Mouse (Mus musculus) 3134 (cell line): ENCODE results near the gene Serpina3a.

Experiments
- DNase-seq: peaks from one replicate; pipeline ENCODE4 v3.0.0-alpha.2; 2011; ENCODE audit warnings: low spot score; ENCODE audit not compliant: insufficient read length; ENCODE audit errors: extremely low read depth

Gene Serpina3a

DNA sequence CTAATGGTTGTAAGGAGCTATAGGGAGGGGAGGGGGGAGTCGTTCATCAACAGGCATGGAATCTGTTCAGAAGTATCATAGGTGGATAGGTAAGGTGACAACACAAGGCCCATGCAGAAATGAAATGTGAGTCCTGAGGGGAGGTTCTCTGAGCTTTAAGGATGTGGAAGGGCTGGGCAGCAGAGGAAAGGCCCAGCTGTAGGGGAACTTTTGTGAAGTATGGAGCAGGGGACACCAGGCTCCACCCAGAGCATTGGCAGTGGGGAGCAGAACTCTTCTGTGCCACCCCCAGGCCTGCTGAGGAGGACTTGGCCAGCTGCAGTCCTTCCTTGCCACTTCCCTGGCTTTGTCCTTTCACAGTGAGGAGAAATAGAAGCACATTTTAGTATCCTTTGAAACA, 29.0 kb downstream of the Serpina3a start:
- DNase-seq, result peak; percentile 10

DNA sequence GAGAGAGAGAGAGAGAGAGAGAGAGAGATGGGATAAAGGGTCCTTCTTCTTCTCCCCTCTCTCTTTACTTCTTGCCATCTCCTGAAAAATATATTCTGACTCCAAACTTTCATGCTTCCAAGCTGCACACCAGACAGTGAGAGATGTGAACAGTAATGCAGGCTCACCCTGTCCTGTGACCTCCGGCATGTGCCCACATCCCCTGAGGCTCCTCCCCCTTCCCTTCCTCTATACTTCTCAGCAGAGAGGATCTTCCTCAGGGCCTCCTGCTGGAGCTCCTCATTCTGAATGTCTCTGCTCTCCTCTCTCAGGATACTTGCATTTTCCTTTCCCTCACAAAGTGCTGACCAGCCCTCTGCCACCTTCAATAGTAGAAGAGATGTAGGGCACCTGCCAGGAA, 29.9 kb downstream of the Serpina3a start:
- no peak for DNase-seq

DNA sequence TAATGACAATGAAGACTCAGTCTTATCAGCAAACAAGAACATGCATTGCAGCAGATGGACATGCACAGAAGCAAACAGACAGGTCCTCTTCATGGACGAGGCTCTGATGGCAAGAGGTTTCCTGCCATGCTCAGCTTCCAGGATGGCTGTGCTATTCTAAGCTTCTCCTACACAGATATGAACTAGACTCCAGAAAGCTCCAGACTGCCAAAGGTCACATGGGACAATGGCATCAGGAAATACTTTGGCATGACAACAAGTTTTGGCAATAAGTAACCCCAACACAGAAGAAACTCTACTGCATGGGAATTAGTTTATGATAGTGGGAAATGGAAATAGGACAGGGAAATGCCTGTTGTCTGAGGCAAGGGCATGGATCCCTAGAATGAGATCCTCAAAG, 30.8 kb downstream of the Serpina3a start:
- no peak for DNase-seq

DNA sequence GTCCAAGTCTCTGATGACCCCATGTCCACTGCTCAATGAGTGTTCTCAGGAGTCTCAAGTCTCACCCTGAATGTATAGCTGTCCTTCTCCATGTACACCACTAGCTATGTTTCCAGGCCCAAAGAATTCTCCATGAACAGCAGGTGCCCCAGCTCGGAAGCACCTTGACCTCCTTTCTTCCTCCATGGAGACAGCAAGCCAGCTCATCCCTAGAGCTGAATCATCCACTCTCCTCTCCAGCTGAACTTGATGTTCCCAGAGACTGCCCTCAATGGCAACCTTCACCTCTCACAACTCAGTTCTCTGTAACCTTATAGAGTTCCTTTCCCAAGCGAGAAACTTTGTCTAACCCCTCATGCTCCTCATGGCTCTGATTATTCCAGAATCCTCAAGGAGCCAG, 33.0 kb downstream of the Serpina3a start:
- DNase-seq, result no peak

DNA sequence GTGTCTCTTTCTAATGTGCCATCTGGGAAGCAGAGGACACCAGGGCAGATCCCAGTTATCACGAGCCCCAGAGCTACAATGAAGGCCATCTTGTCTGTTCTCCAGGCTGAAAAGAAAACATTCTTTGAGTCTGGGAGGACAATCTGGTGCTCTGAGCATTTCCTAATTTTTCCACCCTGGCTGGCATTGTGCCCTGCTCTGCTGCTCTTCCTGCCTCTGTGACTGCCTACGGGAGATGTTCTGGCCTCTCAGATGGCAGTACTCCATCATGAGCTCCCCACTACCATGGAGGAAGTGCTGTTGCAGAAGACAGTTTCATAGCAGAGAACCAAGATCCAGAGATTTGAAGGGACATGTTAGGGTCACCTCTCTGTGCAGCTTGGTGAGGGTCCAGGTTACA, 39.5 kb downstream of the Serpina3a start:
- no peak for DNase-seq

DNA sequence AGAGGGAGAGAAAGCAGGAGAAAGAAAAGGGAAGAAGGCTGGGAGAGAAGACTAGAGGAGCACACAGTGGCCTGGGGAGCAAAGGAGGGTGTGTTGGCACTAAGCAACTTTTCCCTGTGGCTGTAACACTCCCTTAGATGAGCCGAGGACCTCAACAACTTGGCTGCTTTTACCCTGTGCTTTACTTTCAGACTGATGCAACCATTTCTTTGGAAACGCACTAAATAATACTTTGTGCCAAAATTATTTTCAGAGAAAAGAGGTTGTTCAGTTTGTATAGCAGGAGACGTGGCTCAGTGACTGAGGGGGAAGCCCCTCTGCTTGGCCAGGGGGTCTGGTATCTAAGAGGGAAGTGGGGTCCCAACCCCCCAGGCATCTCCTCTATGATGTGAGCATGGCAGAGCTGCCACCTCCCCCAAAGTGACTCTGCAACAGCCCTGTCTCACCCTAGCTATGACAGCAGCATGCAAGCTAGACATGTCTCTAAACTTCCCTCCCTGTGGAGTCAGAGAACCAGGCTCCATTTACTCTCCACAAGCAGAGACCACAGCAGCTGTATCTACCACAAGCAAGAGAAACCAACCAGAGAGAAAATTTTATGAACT, 40.6 kb downstream of the Serpina3a start:
- no peak for DNase-seq

DNA sequence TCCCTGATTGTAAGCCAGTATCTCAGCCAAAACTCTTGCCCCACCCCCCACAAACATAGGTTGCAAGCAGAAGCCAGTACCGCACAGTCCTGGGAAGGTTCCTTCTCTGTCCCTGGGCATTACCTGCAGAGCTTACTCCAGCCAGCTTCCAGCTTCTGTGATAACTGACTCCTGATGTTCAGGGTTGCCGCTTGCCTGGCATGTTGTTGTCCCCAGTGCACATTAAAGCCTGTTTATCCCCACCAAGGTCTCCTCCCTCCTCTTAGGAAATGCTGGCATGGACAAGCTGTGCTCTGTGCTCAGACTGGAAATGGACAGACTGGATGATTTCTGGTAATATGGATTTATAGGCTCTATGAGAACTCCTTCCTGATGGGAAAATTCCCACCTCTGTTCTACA, 41.1 kb downstream of the Serpina3a start, which contains the start of gene Serpina3c:
TSS of gene Serpina3c (minus strand) at position 215 of the 400 bp plus-strand sequence.
- DNase-seq, result no peak
